Mouse (Mus musculus): ENCODE data around the gene Sgcb. TPM values are rescaled to one million over a fixed set of nuclear protein-coding genes. Genes with fewer than 3 reads are reported as not detected.
"Not testable (repeated sequence)": the region's sequence is repeated elsewhere in the genome, so short reads cannot be mapped to it uniquely, and the experiment has no call there.

The Sgcb gene
- polyA plus RNA-seq, 1 experiment from 2014 or later, result 30.7 TPM

DNA sequence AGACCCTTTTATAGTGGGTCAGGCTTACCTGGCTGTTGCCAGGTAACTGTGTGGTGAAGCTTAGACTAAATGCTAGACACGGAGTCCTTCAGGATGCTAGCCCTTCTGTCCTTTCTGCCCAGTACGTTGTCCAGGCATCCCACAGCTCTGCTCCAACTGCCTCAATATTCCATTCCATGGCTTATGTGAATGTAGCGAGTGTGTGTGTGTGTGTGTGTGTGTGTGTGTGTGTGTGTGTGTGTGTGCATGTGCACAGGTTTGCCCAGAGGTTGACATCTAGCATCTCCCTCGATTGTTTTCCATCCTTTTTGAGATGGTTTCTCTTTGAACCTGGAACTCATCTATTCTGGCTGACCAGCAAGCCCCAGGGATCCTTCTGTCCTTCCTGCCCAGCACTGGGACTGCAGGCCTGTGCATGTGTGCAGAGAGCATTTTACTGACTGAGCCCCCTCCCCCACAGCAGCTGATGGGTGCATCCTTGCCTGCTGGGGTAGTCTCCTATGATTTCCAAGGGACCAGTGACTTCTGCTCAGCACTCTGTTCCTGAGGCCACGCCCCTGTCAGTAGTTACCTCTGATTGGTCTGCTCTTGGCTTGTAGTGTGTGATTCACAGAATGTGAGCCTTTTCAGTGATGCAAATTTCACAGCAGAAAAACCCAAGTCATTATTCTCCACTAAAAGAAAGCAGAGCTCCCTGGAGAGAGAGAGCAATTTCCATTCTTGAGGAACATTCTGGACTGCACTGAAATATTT is 48.5 kb downstream of the Sgcb start:
- H3K4me1 ChIP-seq, result peaks cover 9% of the 10 kb centered on the region
- no peaks in the 10 kb centered on the region for H3K9me3 ChIP-seq
- WGBS, result 69% methylated on average over 5 of the region's 5 CpGs
- no peak overlapping the region for H3K9ac ChIP-seq
- H3K4me3 ChIP-seq, result no peak overlapping the region
- H3K4me2 ChIP-seq (replicated peaks), result 0 out of 2 replicates have a peak overlapping the region, but pooled peaks have one; percentile 1
- H3K27ac ChIP-seq, result no peak overlapping the region
- H3K36me3 ChIP-seq, result no peaks in the 10 kb centered on the region
- peak; percentile 85 for ATAC-seq (ENCODE audit: low FRiP score, low read depth)
- H3K27me3 ChIP-seq (replicated peaks), result no peaks in the 10 kb centered on the region

DNA sequence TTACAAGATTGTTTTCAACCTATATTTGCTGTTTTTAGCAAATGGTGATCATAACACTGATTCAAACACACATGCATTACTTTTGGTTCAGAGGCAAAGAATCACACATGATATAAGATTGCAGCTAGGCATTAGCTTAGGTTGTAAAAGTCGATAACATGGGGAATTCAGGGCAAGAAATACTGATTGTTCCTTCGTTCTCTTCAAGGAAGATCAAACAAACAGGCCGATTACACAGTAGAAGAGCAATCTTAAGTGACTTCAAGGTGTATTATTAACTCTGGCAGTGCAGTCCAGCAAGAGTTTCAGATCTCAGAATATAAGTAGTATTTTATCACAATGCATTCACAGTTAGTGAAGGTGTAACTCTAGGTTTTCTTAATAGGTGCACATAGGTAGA is 60.5 kb downstream of the Sgcb start:
- 71% methylated on average over 3 of the region's 3 CpGs for WGBS
- Histone ChIP-seq H3K4me3 (no peak overlapping the region), H3K27ac (no peak overlapping the region), H3K4me1 (no peaks in the 10 kb centered on the region), H3K9me3 (no peaks in the 10 kb centered on the region), H3K4me2 (replicated peaks) (no peak overlapping the region), H3K36me3 (no peaks in the 10 kb centered on the region), H3K27me3 (replicated peaks) (no peaks in the 10 kb centered on the region), H3K9ac (no peak overlapping the region)
- no peak for ATAC-seq (ENCODE audit: low FRiP score, low read depth)

- Histone ChIP-seq H3K4me3 (no peak overlapping the region), H3K27me3 (replicated peaks) (no peaks in the 10 kb centered on the region), H3K4me2 (replicated peaks) (no peak overlapping the region), H3K36me3 (no peaks in the 10 kb centered on the region), H3K9me3 (no peaks in the 10 kb centered on the region), H3K27ac (no peak overlapping the region), H3K4me1 (no peaks in the 10 kb centered on the region), H3K9ac (no peak overlapping the region)
- WGBS, result 43% methylated on average over 4 of the region's 4 CpGs
- ATAC-seq (ENCODE audit: low FRiP score, low read depth), result no peak
These were observed 61.0 kb downstream of the Sgcb start for GRCm38 (mm10) chr5:73586597-73586996.

- Histone ChIP-seq H3K36me3 (no peaks in the 10 kb centered on the region), H3K4me3 (no peak overlapping the region), H3K27ac (0 out of 2 replicates have a peak overlapping the region, but pooled peaks have one; percentile 32), H3K27me3 (replicated peaks) (no peaks in the 10 kb centered on the region), H3K4me2 (replicated peaks) (no peak overlapping the region), H3K9me3 (no peaks in the 10 kb centered on the region), H3K9ac (no peak overlapping the region), H3K4me1 (no peaks in the 10 kb centered on the region)
- ATAC-seq (ENCODE audit: low FRiP score, low read depth), result no peak
- WGBS, result 30% methylated on average over 7 of the region's 7 CpGs
These were observed 62.1 kb downstream of the Sgcb start for GRCm38 (mm10) chr5:73585212-73586115.

- H3K36me3 ChIP-seq; ATAC-seq (ENCODE audit: low FRiP score, low read depth); H3K4me3 ChIP-seq; H3K27ac ChIP-seq; H3K9me3 ChIP-seq; H3K9ac ChIP-seq; H3K4me2 ChIP-seq (replicated peaks); H3K27me3 ChIP-seq (replicated peaks); H3K4me1 ChIP-seq: not testable (repeated sequence)
- 74% methylated on average over 6 of the region's 6 CpGs for WGBS
These were observed 63.6 kb downstream of the Sgcb start for GRCm38 (mm10) chr5:73584011-73584410.

Other genes starting within 250 kb of the Sgcb start
- not detected in 2 replicates for gene Cwh43, start 241.7 kb downstream of the Sgcb start, polyA plus RNA-seq (2016; fragmentation: Nextera tagmentation; extraction: Ambion mirVana)
- 59.2 and 61.2 TPM in 2 replicates for gene Dcun1d4, start 166.8 kb downstream of the Sgcb start, polyA plus RNA-seq (2016; fragmentation: Nextera tagmentation; extraction: Ambion mirVana)
- gene Lrrc66, start 15.3 kb downstream of the Sgcb start, polyA plus RNA-seq (2016; fragmentation: Nextera tagmentation; extraction: Ambion mirVana), result not detected in 2 replicates
- gene Spata18, start 3.6 kb upstream of the Sgcb start, polyA plus RNA-seq (2016; fragmentation: Nextera tagmentation; extraction: Ambion mirVana), result 0.13 TPM in 1 of 2 replicates, not detected in the other